Mouse (Mus musculus) hindbrain, postnatal 0 days (tissue): Measurements from ENCODE around the gene Nr2c1. TPM values are rescaled to one million over a fixed set of nuclear protein-coding genes. Genes with fewer than 3 reads are reported as not detected.
A peak's percentile ranks its signal among the peaks of the same experiment; 100 is the strongest.

Source experiments
- ATAC-seq: fragments of 200-750 bp; cut with Nextera tagmentation; 2 replicates; pipeline ENCODE4 v1.8.0; 2017; ENCODE audit warnings: mild to moderate bottlenecking, moderate TSS enrichment, moderate library complexity
- DNase-seq: peaks from one replicate; pipeline ENCODE4 v3.0.0-alpha.2; 2015; ENCODE audit warnings: low spot score
- H3K27ac ChIP-seq: fragments of 300-500 bp; sonication (generic); 2 replicates; pipeline ENCODE4 v1.5.1; 2014; ENCODE audit warnings: mild to moderate bottlenecking
- H3K27me3 ChIP-seq: fragments of 300-500 bp; sonication (generic); 2 replicates; pipeline ENCODE4 v1.6.1; 2014; ENCODE audit warnings: low read length, mixed read lengths; ENCODE audit not compliant: insufficient read depth
- H3K36me3 ChIP-seq: fragments of 300-500 bp; sonication (generic); 2 replicates; pipeline ENCODE4 v1.6.1; 2014; ENCODE audit warnings: low read length, mixed read lengths; ENCODE audit not compliant: insufficient read depth
- H3K4me1 ChIP-seq: fragments of 300-500 bp; sonication (generic); 2 replicates; pipeline ENCODE4 v1.6.1; 2014; ENCODE audit warnings: antibody characterized with exemption, low read length, mixed read lengths; ENCODE audit not compliant: insufficient read depth
- H3K4me2 ChIP-seq: fragments of 300-500 bp; sonication (generic); 2 replicates; pipeline ENCODE4 v1.6.1; 2014; ENCODE audit warnings: low read depth, mild to moderate bottlenecking, low read length, moderate library complexity, mixed read lengths
- H3K4me3 ChIP-seq: fragments of 300-500 bp; sonication (generic); 2 replicates; pipeline ENCODE4 v1.5.1; 2014; ENCODE audit warnings: low read length
- H3K9ac ChIP-seq: fragments of 300-500 bp; sonication (generic); replicated peaks from 2 replicates; pipeline ENCODE4 v1.6.1; 2014; ENCODE audit warnings: mild to moderate bottlenecking, low read length, moderate library complexity, mixed read lengths
- H3K9me3 ChIP-seq: fragments of 300-500 bp; sonication (generic); 2 replicates; pipeline ENCODE4 v1.6.1; 2016; ENCODE audit warnings: low read length, mixed read lengths
- CTCF ChIP-seq: IDR thresholded peaks from 2 replicates; pipeline ENCODE4 v1.5.1; 2016; ENCODE audit warnings: antibody characterized with exemption, control low read depth, low read depth
- WGBS: fragments of 180-500 bp; shearing (Covaris S2); extraction: QIAGEN DNeasy Blood & Tissue Kit; methylation state at CpG from one replicate; pipeline ENCODE4 v1.1.7; 2014; 5-methylcytosine and 5-hydroxymethylcytosine counted together
- polyA plus RNA-seq: library from polyadenylated mRNA; unstranded; fragments of >200 nt; fragmentation: Nextera tagmentation; extraction: Ambion mirVana; gene quantifications from 2 replicates; pipeline ENCODE4 v1.2.1, GENCODE M21; 2015
- total RNA-seq: library from RNA; depleted of rRNA; stranded (reverse); fragments of >200 nt; gene quantifications from 2 replicates; pipeline ENCODE4 v1.2.3, GENCODE M21; 2014

The Nr2c1 gene
- total and polyA plus RNA-seq, 2 experiments from 2014 or later = 3.5 to 8.5 TPM

DNA sequence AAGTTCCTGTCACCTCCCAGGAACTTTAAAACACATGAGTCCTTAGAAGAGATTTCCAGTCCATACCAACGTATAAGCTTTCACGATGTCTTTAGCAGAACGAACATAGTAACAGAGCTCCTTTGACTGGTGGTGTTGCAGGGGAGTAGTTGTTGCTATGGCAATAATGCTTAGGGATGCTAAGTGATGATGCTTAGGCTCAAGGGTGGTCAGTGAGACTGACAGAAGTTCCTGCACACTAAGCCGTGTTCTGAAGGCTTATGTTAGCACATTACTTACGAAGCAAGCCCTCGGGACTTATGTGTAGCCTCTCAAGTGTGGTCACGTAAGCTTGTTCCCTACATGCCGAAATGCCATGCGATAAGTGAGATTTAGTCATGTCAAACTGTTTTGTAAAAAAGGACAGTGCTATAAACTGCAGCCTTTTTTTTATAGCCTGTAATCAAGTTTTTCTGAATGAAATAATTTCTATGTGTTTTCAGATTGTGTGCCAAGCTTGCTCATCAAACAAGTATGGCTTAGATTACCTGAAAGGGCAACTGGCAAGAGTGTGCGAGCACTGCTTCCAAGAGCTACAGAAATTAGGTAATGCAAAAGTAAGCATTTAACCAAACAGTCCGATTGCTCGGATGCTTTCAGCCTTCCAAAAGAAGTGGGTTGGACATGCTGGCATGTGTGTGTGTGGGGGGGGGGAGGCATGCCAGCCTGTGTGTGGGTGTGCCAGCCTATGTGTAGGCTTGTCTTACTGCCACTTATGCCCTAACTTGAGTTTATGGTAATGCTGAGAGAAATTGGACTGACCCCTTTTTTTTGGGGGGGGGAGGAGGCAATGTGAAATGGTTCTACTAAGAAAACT is 13.1 kb upstream of the Nr2c1 start:
- Histone ChIP-seq H3K27me3 (no peaks in the 10 kb centered on the region), H3K4me1 (peaks cover 5% of the 10 kb centered on the region; the same call in 1 of the 2 replicates), H3K9me3 (no peaks in the 10 kb centered on the region), H3K4me2 (no peak overlapping the region), H3K9ac (no peak overlapping the region), H3K36me3 (peaks cover 5% of the 10 kb centered on the region; the same call in 1 of the 2 replicates), H3K4me3 (no peak overlapping the region), H3K27ac (no peak overlapping the region)
- DNase-seq (no peak), ATAC-seq (no peak)
- no peak for TF ChIP-seq CTCF
- 79% methylated on average over 12 of the region's 12 CpGs for WGBS

DNA sequence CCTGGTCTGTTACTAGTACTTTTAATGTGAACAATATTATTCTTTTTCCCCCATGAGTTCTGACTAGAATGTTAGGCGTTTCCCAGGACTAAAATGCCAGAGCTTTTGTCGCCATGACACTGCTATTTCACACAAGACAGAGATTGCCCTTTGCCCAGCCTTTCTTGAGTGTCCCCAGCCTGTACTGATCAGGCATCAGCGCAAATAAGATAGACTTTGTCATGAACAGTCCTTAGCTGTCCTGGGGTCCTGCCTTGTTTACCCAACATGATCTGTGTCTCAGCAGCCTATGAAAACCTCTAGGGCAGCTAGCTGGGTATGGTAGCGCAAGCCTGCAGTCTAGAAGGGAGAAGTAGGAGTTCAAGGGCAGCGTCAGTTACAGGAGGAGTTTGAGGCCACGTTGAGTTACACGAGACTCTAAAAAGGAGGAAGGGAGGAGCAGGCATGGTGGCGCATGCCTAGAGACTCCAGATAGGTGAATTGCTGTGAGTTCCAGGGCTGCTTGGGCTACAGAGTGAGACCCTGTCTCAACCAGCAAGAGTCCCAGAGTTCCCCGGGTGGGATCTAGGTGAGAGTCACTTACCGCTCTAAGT is 8.8 kb upstream of the Nr2c1 start:
- no peak overlapping the region for H3K9ac ChIP-seq
- WGBS = 92% methylated on average over 10 of the region's 10 CpGs
- H3K36me3 ChIP-seq = peaks cover 5% of the 10 kb centered on the region; the same call in 1 of the 2 replicates
- peaks cover 5% of the 10 kb centered on the region; the same call in 1 of the 2 replicates for H3K4me1 ChIP-seq
- ATAC-seq = no peak
- TF ChIP-seq CTCF = no peak
- H3K9me3 ChIP-seq = no peaks in the 10 kb centered on the region
- no peak overlapping the region for H3K27ac ChIP-seq
- no peaks in the 10 kb centered on the region for H3K27me3 ChIP-seq
- no peak overlapping the region for H3K4me2 ChIP-seq
- no peak for DNase-seq
- H3K4me3 ChIP-seq = no peak overlapping the region

DNA sequence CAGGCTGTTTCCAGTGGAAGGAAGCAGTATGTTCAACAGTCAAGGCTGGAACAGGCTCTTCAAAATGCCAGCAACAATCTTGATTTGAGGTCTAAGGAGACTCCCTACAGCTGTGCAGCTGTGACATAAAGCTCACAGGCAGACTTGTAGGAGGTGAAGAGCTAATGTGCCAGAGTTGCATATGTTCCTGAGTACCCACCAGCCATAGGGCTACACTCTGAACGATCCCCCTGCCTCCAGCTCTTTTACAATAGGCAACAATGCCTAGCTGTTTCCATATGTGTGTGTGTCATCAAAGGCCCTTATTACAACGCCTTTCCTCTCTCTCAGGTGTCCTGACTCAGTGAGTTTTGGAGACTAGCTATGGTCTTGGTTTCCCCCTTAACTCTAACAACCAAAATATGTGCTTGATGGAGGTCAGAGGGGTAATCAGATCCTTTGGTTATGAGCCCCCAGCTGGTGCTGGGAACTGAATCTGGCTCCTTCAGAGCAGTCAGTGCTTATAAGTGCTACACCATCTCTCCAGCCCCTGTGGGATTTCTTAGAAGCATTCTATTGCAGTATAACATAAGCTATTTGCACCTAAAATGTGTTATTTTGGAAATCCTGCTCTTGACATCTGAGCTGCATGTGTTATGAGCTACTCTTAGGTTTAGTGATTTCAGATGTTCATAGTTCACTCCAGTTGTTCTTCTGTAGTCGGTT is 7.4 kb upstream of the Nr2c1 start:
- 77% methylated on average over 3 of the region's 3 CpGs for WGBS
- TF ChIP-seq CTCF = no peak
- ATAC-seq (no peak), DNase-seq (no peak)
- Histone ChIP-seq H3K27ac (no peak overlapping the region), H3K9me3 (no peaks in the 10 kb centered on the region), H3K4me1 (no peaks in the 10 kb centered on the region), H3K4me3 (no peak overlapping the region), H3K36me3 (peaks cover 5% of the 10 kb centered on the region; the same call in 1 of the 2 replicates), H3K4me2 (no peak overlapping the region), H3K9ac (no peak overlapping the region), H3K27me3 (no peaks in the 10 kb centered on the region)

DNA sequence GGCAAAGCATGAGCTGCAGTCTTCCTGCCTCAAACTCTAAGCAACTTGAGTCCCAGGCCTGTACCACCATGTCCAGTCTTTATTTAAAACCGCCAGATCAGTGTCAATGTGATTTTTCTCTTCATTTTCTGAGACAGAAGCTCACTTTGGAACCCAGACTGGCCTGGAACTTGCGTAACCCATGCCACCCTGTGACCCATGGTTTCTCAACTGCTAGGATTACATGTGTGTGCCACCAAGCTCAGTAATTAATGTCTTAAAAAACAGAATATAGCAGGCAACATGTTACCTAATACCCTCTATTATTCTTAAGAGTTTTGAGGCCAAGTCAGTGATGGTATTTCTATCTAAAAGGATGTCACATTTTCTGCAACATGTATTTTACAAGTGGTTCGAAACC is 5.4 kb upstream of the Nr2c1 start:
- ATAC-seq (no peak), DNase-seq (no peak)
- no peak overlapping the region for H3K4me2 ChIP-seq
- H3K9me3 ChIP-seq = no peaks in the 10 kb centered on the region
- peaks cover 5% of the 10 kb centered on the region; the same call in 1 of the 2 replicates for H3K36me3 ChIP-seq
- TF ChIP-seq CTCF = no peak
- H3K27ac ChIP-seq = no peak overlapping the region
- WGBS = 94% methylated on average over 3 of the region's 3 CpGs
- H3K4me3 ChIP-seq = no peak overlapping the region
- H3K27me3 ChIP-seq = no peaks in the 10 kb centered on the region
- H3K9ac ChIP-seq = no peak overlapping the region
- no peaks in the 10 kb centered on the region for H3K4me1 ChIP-seq

DNA sequence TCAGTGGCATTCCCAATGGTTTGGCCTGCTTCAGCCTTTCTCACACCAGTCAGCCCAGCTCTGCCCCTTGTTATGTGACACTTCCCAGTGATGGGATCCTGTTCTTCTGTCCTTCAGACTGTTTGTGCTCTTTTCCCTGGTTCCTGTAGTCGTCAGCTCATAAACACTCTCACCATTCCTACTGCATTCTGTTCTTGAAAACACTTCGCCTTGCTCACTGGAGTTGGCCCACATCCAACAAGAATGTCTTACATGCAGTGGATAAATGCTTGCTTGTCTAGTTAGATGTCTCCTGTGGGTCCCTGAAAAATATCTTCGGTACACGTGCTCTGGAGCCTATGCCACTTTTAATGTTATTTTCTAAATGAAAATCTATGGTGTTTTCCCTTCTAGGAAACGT is 3.2 kb upstream of the Nr2c1 start:
- TF ChIP-seq CTCF = no peak
- H3K27me3 ChIP-seq = no peaks in the 10 kb centered on the region
- H3K4me2 ChIP-seq = no peak overlapping the region
- H3K36me3 ChIP-seq = no peaks in the 10 kb centered on the region
- no peak overlapping the region for H3K27ac ChIP-seq
- ATAC-seq (no peak), DNase-seq (peak; percentile 56)
- 46% methylated on average over 5 of the region's 5 CpGs for WGBS
- H3K4me3 ChIP-seq = no peak overlapping the region
- no peaks in the 10 kb centered on the region; the same call in 1 of the 2 replicates for H3K4me1 ChIP-seq
- no peaks in the 10 kb centered on the region for H3K9me3 ChIP-seq
- H3K9ac ChIP-seq = no peak overlapping the region

DNA sequence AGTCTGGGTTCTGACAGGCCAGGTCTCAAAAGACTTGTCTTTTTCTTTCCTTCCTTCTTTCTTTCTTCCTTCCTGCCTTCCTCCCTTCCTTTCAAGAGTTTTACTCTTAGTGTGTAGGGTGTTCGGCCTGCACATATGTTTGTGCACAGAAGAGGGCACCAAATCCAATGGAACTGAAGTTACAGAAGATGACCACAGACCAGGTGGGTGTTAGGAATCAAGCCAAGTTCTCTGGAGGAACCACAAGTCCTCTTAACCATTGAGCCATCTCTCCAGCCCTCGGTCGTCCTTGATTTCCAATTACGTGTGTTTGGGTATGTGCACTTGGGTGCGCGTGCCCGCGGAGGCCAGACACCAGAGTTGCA is 450 bp upstream of the Nr2c1 start:
- no peaks in the 10 kb centered on the region; the same call in 1 of the 2 replicates for H3K4me1 ChIP-seq
- H3K27ac ChIP-seq = peak overlapping the region; percentile 89; the same call in 1 of the 2 replicates
- peak; percentile 71 for DNase-seq
- no peaks in the 10 kb centered on the region for H3K27me3 ChIP-seq
- no peaks in the 10 kb centered on the region for H3K36me3 ChIP-seq
- 13% methylated on average over 8 of the region's 8 CpGs for WGBS
- peak overlapping the region; percentile 80 for H3K9ac ChIP-seq
- H3K9me3 ChIP-seq = no peaks in the 10 kb centered on the region
- peak overlapping the region; percentile 82 for H3K4me2 ChIP-seq
- ATAC-seq = peak; percentile 71
- TF ChIP-seq CTCF = no peak
- peak overlapping the region; percentile 78 for H3K4me3 ChIP-seq
